Mouse (Mus musculus) testis, adult 2 months (tissue): Measurements from ENCODE around the gene Kif2c. TPM values are rescaled to one million over a fixed set of nuclear protein-coding genes. Genes with fewer than 3 reads are reported as not detected.
A peak's percentile ranks its signal among the peaks of the same experiment; 100 is the strongest.

Experiments
- H3K27ac ChIP-seq: fragments of 200-500 bp; 2 replicates; pipeline ENCODE4 v1.5.1; 2012; ENCODE audit warnings: low read depth, low read length; ENCODE audit not compliant: control insufficient read depth, insufficient read depth
- H3K27me3 ChIP-seq: fragments of 200-500 bp; 2 replicates; pipeline ENCODE4 v1.6.1; 2012; ENCODE audit warnings: mild to moderate bottlenecking, low read length, moderate library complexity; ENCODE audit not compliant: control insufficient read depth, insufficient read depth
- H3K36me3 ChIP-seq: fragments of 200-500 bp; 2 replicates; pipeline ENCODE4 v1.6.1; 2012; ENCODE audit warnings: mild to moderate bottlenecking, low read length; ENCODE audit not compliant: control insufficient read depth, insufficient read depth
- H3K4me1 ChIP-seq: fragments of 200-500 bp; 2 replicates; pipeline ENCODE4 v1.6.1; 2012; ENCODE audit warnings: low read length; ENCODE audit not compliant: control insufficient read depth, insufficient read depth
- H3K4me3 ChIP-seq: fragments of 200-500 bp; 2 replicates; pipeline ENCODE4 v1.5.1; 2012; ENCODE audit warnings: low read depth, mild to moderate bottlenecking, low read length, moderate library complexity, mixed read lengths; ENCODE audit not compliant: control insufficient read depth
- CTCF ChIP-seq: fragments of 200-500 bp; IDR thresholded peaks from 2 replicates; pipeline ENCODE4 v1.5.1; 2012; ENCODE audit warnings: low read depth, mild to moderate bottlenecking, inconsistent platforms, low read length, moderate library complexity; ENCODE audit not compliant: control insufficient read depth, insufficient read depth, insufficient replicate concordance
- POLR2A ChIP-seq: fragments of 200-500 bp; IDR thresholded peaks from 2 replicates; pipeline ENCODE4 v1.6.1; 2012; ENCODE audit warnings: low read depth, mild to moderate bottlenecking, inconsistent platforms, low read length, moderate library complexity; ENCODE audit not compliant: control insufficient read depth
- polyA plus RNA-seq: library from polyadenylated mRNA; depleted of rRNA; stranded (reverse); fragments of >200 nt; gene quantifications from 2 replicates; pipeline ENCODE4 v1.2.3, GENCODE M21; 2012

The Kif2c gene
- polyA plus RNA-seq, 1 experiment: 325 TPM

- Histone ChIP-seq H3K4me1 (no peaks in the 10 kb centered on the region), H3K27me3 (no peaks in the 10 kb centered on the region), H3K27ac (no peak overlapping the region), H3K36me3 (no peaks in the 10 kb centered on the region), H3K4me3 (no peak overlapping the region)
- TF ChIP-seq POLR2A (no peak), CTCF (no peak)
Measured at GRCm38 (mm10) chr4:117220741-117221515, 38.5 kb upstream of the Kif2c start.

GRCm38 (mm10) chr4:117218517-117219219, 36.2 kb upstream of the Kif2c start:
- H3K4me3 ChIP-seq: no peak overlapping the region

GRCm38 (mm10) chr4:117217029-117217428, 34.6 kb upstream of the Kif2c start:
- H3K27ac ChIP-seq: no peak overlapping the region
- TF ChIP-seq POLR2A: no peak
- no peak for TF ChIP-seq CTCF
- no peaks in the 10 kb centered on the region for H3K27me3 ChIP-seq
- H3K36me3 ChIP-seq: no peaks in the 10 kb centered on the region
- H3K4me3 ChIP-seq: no peak overlapping the region
- H3K4me1 ChIP-seq: no peaks in the 10 kb centered on the region

More at GRCm38 (mm10) chr4:117218517-117219219, 36.2 kb upstream of the Kif2c start:
- no peaks in the 10 kb centered on the region for H3K4me1 ChIP-seq
- no peak overlapping the region for H3K27ac ChIP-seq
- TF ChIP-seq POLR2A (no peak), CTCF (peak; percentile 86; the same call in 1 of the 2 replicates)
- no peaks in the 10 kb centered on the region for H3K27me3 ChIP-seq
- no peaks in the 10 kb centered on the region for H3K36me3 ChIP-seq

GRCm38 (mm10) chr4:117214250-117214649, 31.8 kb upstream of the Kif2c start:
- no peak overlapping the region for H3K4me3 ChIP-seq
- no peaks in the 10 kb centered on the region for H3K4me1 ChIP-seq
- H3K27me3 ChIP-seq: no peaks in the 10 kb centered on the region
- TF ChIP-seq CTCF (no peak), POLR2A (no peak)
- no peak overlapping the region for H3K27ac ChIP-seq
- no peaks in the 10 kb centered on the region for H3K36me3 ChIP-seq

GRCm38 (mm10) chr4:117210147-117211074, 28.0 kb upstream of the Kif2c start:
- TF ChIP-seq POLR2A (no peak), CTCF (peak; percentile 67; the same call in 1 of the 2 replicates)
- H3K4me1 ChIP-seq: no peaks in the 10 kb centered on the region
- no peaks in the 10 kb centered on the region for H3K36me3 ChIP-seq
- no peak overlapping the region for H3K4me3 ChIP-seq
- H3K27me3 ChIP-seq: no peaks in the 10 kb centered on the region
- H3K27ac ChIP-seq: no peak overlapping the region

- H3K4me1 ChIP-seq: no peaks in the 10 kb centered on the region
- no peak overlapping the region for H3K27ac ChIP-seq
- no peaks in the 10 kb centered on the region for H3K27me3 ChIP-seq
- TF ChIP-seq POLR2A: no peak
- H3K4me3 ChIP-seq: no peak overlapping the region
- no peaks in the 10 kb centered on the region for H3K36me3 ChIP-seq
Measured at GRCm38 (mm10) chr4:117209592-117209991, 27.2 kb upstream of the Kif2c start.

- H3K36me3 ChIP-seq: no peaks in the 10 kb centered on the region
- peak overlapping the region; percentile 39 for H3K27ac ChIP-seq
- TF ChIP-seq CTCF (no peak), POLR2A (no peak)
- peaks cover 4% of the 10 kb centered on the region for H3K4me1 ChIP-seq
- no peaks in the 10 kb centered on the region for H3K27me3 ChIP-seq
- H3K4me3 ChIP-seq: no peak overlapping the region
Measured at GRCm38 (mm10) chr4:117202992-117203354, 20.5 kb upstream of the Kif2c start.
